Mouse (Mus musculus) ovary, postnatal 10 days (tissue): ENCODE measurements at regions not wholly inside any gene's neighbourhood (a gene's known extent, or its start where the extent isn't known, plus 50 kb on each side); places are given as distances from the start of the nearest gene placed in this dataset.

Experiments used
- DNase-seq: peaks from one replicate; pipeline ENCODE4 v3.0.0; 2022; ENCODE audit warnings: low spot score

GRCm38 (mm10) chr14:80083724-80084123 is 99.8 kb downstream of the Olfm4 start:
- DNase-seq: no peak

GRCm38 (mm10) chr14:80097238-80097637 is 113.4 kb downstream of the Olfm4 start:
- DNase-seq: no peak

- DNase-seq: no peak
These were observed 129.3 kb downstream of the Olfm4 start for GRCm38 (mm10) chr14:80113115-80113687.

GRCm38 (mm10) chr14:80114326-80114725 is 130.4 kb downstream of the Olfm4 start:
- DNase-seq: no peak

- no peak for DNase-seq
These were observed 141.3 kb downstream of the Olfm4 start for GRCm38 (mm10) chr14:80125156-80125555.

- DNase-seq: no peak
These were observed 144.3 kb downstream of the Olfm4 start for GRCm38 (mm10) chr14:80128181-80128580.

- DNase-seq: no peak
These were observed 153.7 kb downstream of the Olfm4 start for GRCm38 (mm10) chr14:80137541-80137940.

- DNase-seq: no peak
These were observed 155.3 kb downstream of the Olfm4 start for GRCm38 (mm10) chr14:80138991-80139791.

- DNase-seq: peak; percentile 13
These were observed 173.1 kb downstream of the Olfm4 start for GRCm38 (mm10) chr14:80157002-80157401.

- no peak for DNase-seq
These were observed 185.3 kb downstream of the Olfm4 start for GRCm38 (mm10) chr14:80169211-80169610.

GRCm38 (mm10) chr14:80170450-80171180 is 186.7 kb downstream of the Olfm4 start:
- DNase-seq: no peak

- no peak for DNase-seq
These were observed 189.1 kb downstream of the Olfm4 start for GRCm38 (mm10) chr14:80172799-80173484.

GRCm38 (mm10) chr14:80176464-80176863 is 192.6 kb downstream of the Olfm4 start:
- DNase-seq: no peak

GRCm38 (mm10) chr14:80195041-80195440 is 211.2 kb downstream of the Olfm4 start:
- no peak for DNase-seq

GRCm38 (mm10) chr14:80212916-80213315 is 229.0 kb downstream of the Olfm4 start:
- DNase-seq: no peak

- DNase-seq: no peak
These were observed 229.8 kb downstream of the Olfm4 start for GRCm38 (mm10) chr14:80213666-80214065.

GRCm38 (mm10) chr14:80215960-80216552 is 232.2 kb downstream of the Olfm4 start:
- DNase-seq: peak; percentile 34

GRCm38 (mm10) chr14:80232066-80232465 is 248.2 kb downstream of the Olfm4 start:
- no peak for DNase-seq

GRCm38 (mm10) chr14:80232976-80233375 is 249.1 kb downstream of the Olfm4 start:
- DNase-seq: no peak

- DNase-seq: no peak
These were observed 253.3 kb downstream of the Olfm4 start for GRCm38 (mm10) chr14:80237136-80237535.

- no peak for DNase-seq
These were observed 253.7 kb downstream of the Olfm4 start for GRCm38 (mm10) chr14:80237552-80237951.
